Mouse (Mus musculus) testis, adult 2 months (tissue): Measurements from ENCODE around the gene Sox6.

Experiments used
- CTCF ChIP-seq: fragments of 200-500 bp; IDR thresholded peaks from 2 replicates; pipeline ENCODE4 v1.5.1; 2012; ENCODE audit warnings: low read depth, mild to moderate bottlenecking, inconsistent platforms, low read length, moderate library complexity; ENCODE audit not compliant: control insufficient read depth, insufficient read depth, insufficient replicate concordance
- POLR2A ChIP-seq: fragments of 200-500 bp; IDR thresholded peaks from 2 replicates; pipeline ENCODE4 v1.6.1; 2012; ENCODE audit warnings: low read depth, mild to moderate bottlenecking, inconsistent platforms, low read length, moderate library complexity; ENCODE audit not compliant: control insufficient read depth

DNA sequence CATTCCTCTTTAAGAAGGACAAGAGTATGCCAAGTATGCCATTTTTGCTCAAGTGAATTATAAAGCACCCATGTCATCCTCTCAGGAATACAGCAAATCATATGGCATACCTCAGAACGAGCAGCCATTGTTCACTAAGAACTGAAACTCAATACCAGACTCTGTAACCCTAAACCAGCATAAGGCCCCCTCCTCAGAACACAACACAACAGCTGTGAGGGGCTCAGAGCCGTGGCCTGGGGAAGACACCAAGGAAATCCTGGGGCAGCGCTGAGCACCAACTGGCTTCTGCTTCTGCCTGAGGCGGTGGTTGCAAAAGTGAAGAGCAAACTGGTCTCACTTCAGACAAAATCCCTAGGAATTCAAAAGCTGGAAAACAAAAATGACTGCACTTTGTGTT is 208.8 kb downstream of the Sox6 start:
- no peak for TF ChIP-seq POLR2A
- no peak for TF ChIP-seq CTCF
